Comparison of ENCODE assay signal across 12 mouse cellular contexts in the genomic region with DNA sequence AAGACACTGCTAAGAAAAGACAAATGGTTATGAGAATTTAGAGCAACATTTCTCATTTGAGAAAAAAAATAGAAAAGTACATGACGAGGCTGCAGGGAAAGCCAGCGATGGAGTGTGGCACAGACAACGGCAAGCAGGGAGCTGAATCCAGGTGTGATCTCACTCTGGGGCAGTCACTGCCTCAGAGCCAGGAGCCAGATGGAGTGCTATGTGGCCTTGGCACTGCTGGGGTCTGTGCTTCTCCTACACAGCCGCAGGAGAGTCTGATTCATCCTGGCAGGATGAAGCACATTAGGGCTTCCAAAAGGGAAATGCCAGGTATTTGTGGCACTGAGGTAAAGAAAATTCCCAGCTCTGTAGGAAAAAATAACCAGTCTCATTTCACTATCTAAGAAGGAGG. TPM values are rescaled to one million over a fixed set of nuclear protein-coding genes. Genes with fewer than 3 reads are reported as not detected.
DNase-seq lines count a peak whose midpoint lies in the region; ATAC-seq and TF ChIP-seq lines count a peak whose summit lies in the region.
"Had no signal": no experiment of that assay in that cellular context is flagged by ENCODE, and none has a peak within 500 bp of the region (broad histone marks: within the 10 kb centered on the region; RNA-seq: fewer than 3 reads in every experiment).

No protein-coding gene starts in this region.

- WGBS in hindbrain, postnatal 0 days: 71% methylated on average over 4 of the region's 4 CpGs
- WGBS in hindbrain, embryonic 10.5 days: 91% methylated on average over 4 of the region's 4 CpGs

- H3K27ac ChIP-seq in hindbrain, postnatal 0 days: no peak overlapping the region
- H3K27ac ChIP-seq in hindbrain, embryonic 10.5 days: no peak overlapping the region

- no peak overlapping the region for H3K4me2 ChIP-seq in hindbrain, postnatal 0 days (ENCODE audit: low read depth, low read length)
- H3K4me2 ChIP-seq: lung, embryonic 14.5 days had no signal

- ATAC-seq in hindbrain, postnatal 0 days: 0 out of 2 replicates have a peak, but pooled peaks have one; percentile 48
- ATAC-seq: CD4-positive, CD25-positive, alpha-beta regulatory T cell, adult 4 months had no signal

- intact Hi-C loops in left cerebral cortex, postnatal 25 days (cut with DNase I): no loop called here

- H3K9ac ChIP-seq in hindbrain, postnatal 0 days (replicated peaks; ENCODE audit: low read length): no peak overlapping the region
- H3K9ac ChIP-seq: lung, embryonic 14.5 days had no signal

- TF ChIP-seq CTCF in hindbrain, postnatal 0 days (IDR thresholded peaks at IDR 0.05; ENCODE audit: low read depth): no peak

- no peaks in the 10 kb centered on the region for H3K9me3 ChIP-seq in hindbrain, postnatal 0 days (ENCODE audit: low read length)
- no peaks in the 10 kb centered on the region for H3K9me3 ChIP-seq in hindbrain, embryonic 10.5 days

- H3K27me3 ChIP-seq in hindbrain, postnatal 0 days (ENCODE audit: insufficient read depth, low read length): no peaks in the 10 kb centered on the region
- no peaks in the 10 kb centered on the region for H3K27me3 ChIP-seq in hindbrain, embryonic 10.5 days (ENCODE audit: insufficient read depth, poor library complexity, severe bottlenecking)

- H3K4me3 ChIP-seq in hindbrain, postnatal 0 days (ENCODE audit: low read length): no peak overlapping the region
- no peak overlapping the region for H3K4me3 ChIP-seq in hindbrain, embryonic 10.5 days

- H3K4me1 ChIP-seq in hindbrain, postnatal 0 days (ENCODE audit: insufficient read depth, low read length): no peaks in the 10 kb centered on the region
- no peaks in the 10 kb centered on the region for H3K4me1 ChIP-seq in hindbrain, embryonic 10.5 days (replicated peaks)

- DNase-seq in hindbrain, postnatal 0 days (ENCODE audit: low spot score): peak; percentile 3
- no peak for DNase-seq in hindbrain, embryonic 10.5 days (ENCODE audit: low spot score)
- peak; percentile 41 for DNase-seq in cerebellum, adult 11 months
- DNase-seq in cerebellum, adult 9-11 months: peak; percentile 69
- peak; percentile 65 to 90 for DNase-seq in left cerebral cortex, postnatal 25 days (ENCODE audit: low spot score in 2 of 2)
- DNase-seq in retina, postnatal 1 day: no peak
- no peak for DNase-seq in adrenal gland, postnatal 36 days
- DNase-seq: gastrocnemius, postnatal 10 days; kidney, postnatal 10 days; lung, embryonic 14.5 days had no signal

- peaks cover 19% of the 10 kb centered on the region for H3K36me3 ChIP-seq in hindbrain, postnatal 0 days (ENCODE audit: insufficient read depth, low read length)
- H3K36me3 ChIP-seq in hindbrain, embryonic 10.5 days: peaks cover 31% of the 10 kb centered on the region

RNA-seq across cellular contexts. Expression of gene Cacna1b, which starts 45.5 kb away (rescaled TPM):
- 94.0 and 103 TPM in 2 replicates for total RNA-seq in hindbrain, postnatal 0 days (2014; rRNA removed)
- 10.1 and 11.8 TPM in 2 replicates for polyA plus RNA-seq in hindbrain, postnatal 0 days (2015; fragmentation: Nextera tagmentation; extraction: Ambion mirVana)
- polyA plus RNA-seq in hindbrain, embryonic 10.5 days (2016; fragmentation: Nextera tagmentation; extraction: Ambion mirVana): 3.3 and 3.7 TPM in 2 replicates
- 10 to 100 TPM; 87.9 to 95.9 TPM for total RNA-seq in left cerebral cortex, postnatal 25 days (2021)
- total RNA-seq in adrenal gland, postnatal 36 days (2021): 1 to 10 TPM; 1.3 to 1.9 TPM
- total RNA-seq: megakaryocyte-erythroid progenitor cell, adult 5-6 weeks had no signal

Comparison
In these comparisons a context has a peak if more than half of its experiments do, and no peak if none do; other contexts are left out.
1. DNase-seq: peak in hindbrain, postnatal 0 days (single experiment), cerebellum, adult 11 months (single experiment), cerebellum, adult 9-11 months (single experiment) and left cerebral cortex, postnatal 25 days (2 of 2); none in hindbrain, embryonic 10.5 days (single experiment), retina, postnatal 1 day (single experiment) and adrenal gland, postnatal 36 days (0 of 2).
2. RNA of gene Cacna1b, which starts 45.5 kb away (total RNA-seq): 94.0 to 103 TPM in hindbrain, postnatal 0 days and 87.9 to 95.9 TPM in left cerebral cortex, postnatal 25 days; 1.3 to 1.9 TPM in adrenal gland, postnatal 36 days; every median in the first group is over 10 times any median in the second.